Mouse (Mus musculus) stomach, postnatal 0 days (tissue): ENCODE results near the gene Klc1.

Experiments used
- CTCF ChIP-seq: IDR thresholded peaks from 2 replicates; pipeline ENCODE4 v1.5.1; 2016; ENCODE audit warnings: antibody characterized with exemption, low read depth, mild to moderate bottlenecking, moderate library complexity
- EP300 ChIP-seq: optimal IDR thresholded peaks from 2 replicates; pipeline ENCODE3; 2016; ENCODE audit warnings: antibody characterized with exemption

GRCm38 (mm10) chr12:111853546-111853945, 94.9 kb downstream of the Klc1 start:
- TF ChIP-seq CTCF (no peak), EP300 (no peak)
